Mouse (Mus musculus): ENCODE results near the gene Etnk1. TPM values are rescaled to one million over a fixed set of nuclear protein-coding genes. Genes with fewer than 3 reads are reported as not detected.

The Etnk1 gene
- polyA plus RNA-seq (2015; fragmentation: Nextera tagmentation; extraction: Ambion mirVana) = 13.3 and 13.4 TPM in 2 replicates

DNA sequence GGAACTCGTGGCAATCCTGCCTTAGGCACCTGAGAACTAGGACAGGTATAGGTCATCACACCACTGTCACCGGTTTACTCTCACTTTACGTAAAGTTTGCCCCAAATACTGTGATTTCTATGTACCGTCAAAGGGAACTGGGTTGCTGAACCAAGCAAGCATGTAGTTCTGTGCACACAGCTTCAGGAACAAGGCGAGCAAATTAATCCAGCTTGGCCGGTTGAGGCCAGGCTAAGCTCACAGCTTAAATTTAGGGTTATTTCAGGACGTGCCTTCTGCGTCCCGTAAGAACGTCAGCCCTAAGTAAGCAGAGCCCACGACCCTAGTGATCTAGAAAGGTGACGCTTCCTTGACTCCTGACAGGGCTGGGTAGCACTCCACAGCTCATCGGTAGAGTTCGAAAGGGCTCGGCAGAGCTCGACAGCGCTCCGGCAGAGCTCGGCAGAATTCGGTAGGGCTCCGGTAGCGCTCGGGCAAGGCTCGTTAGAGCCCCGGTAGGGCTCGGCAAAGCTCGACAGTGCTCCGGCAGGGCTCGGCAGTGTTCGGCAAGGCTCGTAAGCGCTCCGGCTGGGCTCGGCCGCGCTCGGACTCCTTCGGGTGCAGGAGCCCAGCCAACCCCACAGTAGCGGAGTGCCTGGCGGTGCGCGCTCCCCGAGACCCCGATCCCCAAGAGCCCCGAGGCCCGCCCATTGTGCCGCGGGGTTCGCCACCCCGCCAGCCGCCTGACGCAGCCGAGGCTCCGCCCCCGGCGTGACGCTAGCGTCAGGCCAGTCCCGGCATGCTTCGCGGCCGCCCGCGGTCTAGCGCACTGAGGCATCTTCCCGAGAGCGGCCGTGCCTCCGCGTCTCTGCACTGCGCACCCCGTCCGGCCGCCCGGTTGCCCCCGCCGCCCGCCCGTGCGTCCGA lies at the start of gene Etnk1:
Gene Etnk1, plus strand, starts transcription at position 770 of the 906 bp plus-strand sequence.
- H3K27ac ChIP-seq (ENCODE audit: low read length) = peak within 1 kb of the TSS; percentile 92
- under 1% methylated on average over 79 of the region's 81 CpGs for WGBS
- peak within 1 kb of the TSS; percentile 96 for H3K9ac ChIP-seq (ENCODE audit: low read length)
- no peaks in the 10 kb centered on the region for H3K9me3 ChIP-seq (replicated peaks; ENCODE audit: control insufficient read depth, low read length)
- peak within 1 kb of the TSS; percentile 92 for H3K4me3 ChIP-seq (ENCODE audit: low read length)
- H3K4me1 ChIP-seq (ENCODE audit: control insufficient read depth, insufficient read depth, low read length) = peaks cover 22% of the 10 kb centered on the region
- peak within 1 kb of the TSS; percentile 93 for H3K4me2 ChIP-seq (ENCODE audit: low read depth, low read length)
- peak; percentile 93 for ATAC-seq (replicated peaks; ENCODE audit: extremely low read depth, insufficient read depth, low FRiP score)
- H3K36me3 ChIP-seq (ENCODE audit: control insufficient read depth, insufficient read depth) = no peaks in the 10 kb centered on the region
- H3K27me3 ChIP-seq (ENCODE audit: control insufficient read depth, insufficient read depth, low read length) = no peaks in the 10 kb centered on the region

DNA sequence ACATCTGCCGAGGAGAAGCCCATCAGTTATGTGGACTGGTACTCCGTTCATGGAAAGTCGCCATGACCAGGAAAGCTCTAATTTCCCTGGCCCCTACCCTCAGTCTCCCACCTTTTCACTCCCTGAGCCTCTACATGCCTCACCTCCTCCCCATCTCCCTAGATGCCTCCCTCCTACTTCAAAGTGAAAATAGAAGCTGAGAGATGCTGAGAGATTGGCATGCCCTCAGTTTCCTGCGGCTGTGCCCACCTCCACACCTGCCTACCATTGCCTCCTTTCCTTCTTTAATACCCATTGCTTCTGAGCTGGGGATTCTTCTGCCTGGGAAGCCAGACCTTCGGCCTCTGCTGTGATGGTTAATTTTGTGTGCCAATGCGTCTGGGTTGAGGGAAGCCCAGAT lies 47.7 kb upstream of the Etnk1 start:
- Histone ChIP-seq H3K27ac (ENCODE audit: low read length) (no peak overlapping the region), H3K4me3 (ENCODE audit: low read length) (no peak overlapping the region), H3K4me2 (ENCODE audit: low read depth, low read length) (no peak overlapping the region), H3K9me3 (replicated peaks; ENCODE audit: control insufficient read depth, low read length) (no peaks in the 10 kb centered on the region), H3K4me1 (ENCODE audit: control insufficient read depth, insufficient read depth, low read length) (peaks cover 5% of the 10 kb centered on the region), H3K9ac (ENCODE audit: low read length) (no peak overlapping the region), H3K36me3 (ENCODE audit: control insufficient read depth, insufficient read depth) (no peaks in the 10 kb centered on the region), H3K27me3 (ENCODE audit: control insufficient read depth, insufficient read depth, low read length) (no peaks in the 10 kb centered on the region)
- 87% methylated on average over 6 of the region's 6 CpGs for WGBS
- no peak for ATAC-seq (replicated peaks; ENCODE audit: extremely low read depth, insufficient read depth, low FRiP score)

DNA sequence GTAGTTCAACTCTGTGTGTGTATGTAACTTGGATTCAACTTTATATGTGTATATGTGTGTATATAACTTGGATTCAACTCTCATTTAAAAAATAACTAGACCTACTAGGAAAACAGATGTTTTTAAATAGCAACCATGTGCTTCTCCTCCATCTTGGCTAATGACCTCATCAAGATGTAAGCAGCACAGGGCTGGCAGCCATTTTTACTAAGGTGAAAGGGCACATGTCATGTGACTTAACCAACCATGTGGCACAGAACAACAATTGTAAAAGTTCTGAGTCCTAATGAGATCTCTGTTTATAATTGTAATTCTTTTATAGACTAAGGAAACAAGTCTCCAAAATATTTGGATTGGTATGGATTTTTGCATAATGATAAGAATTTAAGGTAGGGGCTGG lies 41.3 kb upstream of the Etnk1 start:
- Histone ChIP-seq H3K9me3 (replicated peaks; ENCODE audit: control insufficient read depth, low read length) (peaks cover 8% of the 10 kb centered on the region), H3K9ac (ENCODE audit: low read length) (no peak overlapping the region), H3K27me3 (ENCODE audit: control insufficient read depth, insufficient read depth, low read length) (no peaks in the 10 kb centered on the region), H3K4me2 (ENCODE audit: low read depth, low read length) (no peak overlapping the region), H3K4me1 (ENCODE audit: control insufficient read depth, insufficient read depth, low read length) (no peaks in the 10 kb centered on the region), H3K36me3 (ENCODE audit: control insufficient read depth, insufficient read depth) (no peaks in the 10 kb centered on the region), H3K4me3 (ENCODE audit: low read length) (no peak overlapping the region), H3K27ac (ENCODE audit: low read length) (no peak overlapping the region)
- ATAC-seq (replicated peaks; ENCODE audit: extremely low read depth, insufficient read depth, low FRiP score) = no peak

DNA sequence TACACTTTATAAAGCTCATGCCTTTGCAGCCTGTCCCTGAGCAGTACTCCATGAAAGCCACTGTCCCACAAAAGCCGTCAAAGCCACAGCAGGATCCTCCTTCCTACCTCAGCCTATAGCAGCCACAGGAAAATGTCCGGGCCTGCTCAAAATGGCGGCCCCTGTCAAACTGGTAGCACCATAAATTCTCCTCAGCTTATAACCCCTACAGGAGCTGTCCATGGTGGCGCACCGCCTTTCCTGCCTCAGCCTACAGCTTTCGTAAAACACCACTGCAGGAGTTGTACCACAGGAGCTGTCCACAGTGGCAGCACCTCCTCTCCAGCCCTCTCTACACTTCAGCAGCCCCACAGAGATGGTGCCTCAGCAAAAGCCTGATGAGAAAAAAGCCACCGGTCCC lies 37.6 kb upstream of the Etnk1 start:
- no peak overlapping the region for H3K4me3 ChIP-seq (ENCODE audit: low read length)
- WGBS = 88% methylated on average over 7 of the region's 7 CpGs
- H3K4me2 ChIP-seq (ENCODE audit: low read depth, low read length) = no peak overlapping the region
- no peak overlapping the region for H3K27ac ChIP-seq (ENCODE audit: low read length)
- H3K4me1 ChIP-seq (ENCODE audit: control insufficient read depth, insufficient read depth, low read length) = no peaks in the 10 kb centered on the region
- H3K36me3 ChIP-seq (ENCODE audit: control insufficient read depth, insufficient read depth) = no peaks in the 10 kb centered on the region
- peaks cover 10% of the 10 kb centered on the region for H3K9me3 ChIP-seq (replicated peaks; ENCODE audit: control insufficient read depth, low read length)
- ATAC-seq (replicated peaks; ENCODE audit: extremely low read depth, insufficient read depth, low FRiP score) = no peak
- no peaks in the 10 kb centered on the region for H3K27me3 ChIP-seq (ENCODE audit: control insufficient read depth, insufficient read depth, low read length)
- H3K9ac ChIP-seq (ENCODE audit: low read length) = no peak overlapping the region

DNA sequence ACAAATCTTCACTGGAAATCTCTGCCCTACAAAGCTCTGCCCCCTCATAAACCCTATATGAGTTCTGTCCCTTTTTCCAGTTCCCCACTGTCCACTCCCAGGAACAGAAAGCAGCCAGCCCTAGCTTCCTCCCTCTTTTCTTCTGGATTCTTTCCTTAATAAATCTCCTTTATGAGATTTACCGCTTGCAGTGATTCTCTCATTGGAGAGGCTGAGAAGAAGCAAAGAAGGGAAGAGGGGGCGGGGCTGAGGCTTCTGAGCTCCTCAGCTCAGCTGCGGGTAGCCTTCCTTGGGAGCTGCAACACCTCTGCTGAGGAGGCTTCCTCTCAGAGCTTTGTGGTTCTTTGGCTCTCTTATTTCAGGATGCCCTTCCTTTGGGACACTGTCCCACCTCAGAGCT lies 37.1 kb upstream of the Etnk1 start:
- H3K27ac ChIP-seq (ENCODE audit: low read length) = no peak overlapping the region
- no peaks in the 10 kb centered on the region for H3K36me3 ChIP-seq (ENCODE audit: control insufficient read depth, insufficient read depth)
- peaks cover 10% of the 10 kb centered on the region for H3K9me3 ChIP-seq (replicated peaks; ENCODE audit: control insufficient read depth, low read length)
- H3K4me1 ChIP-seq (ENCODE audit: control insufficient read depth, insufficient read depth, low read length) = no peaks in the 10 kb centered on the region
- no peak overlapping the region for H3K4me2 ChIP-seq (ENCODE audit: low read depth, low read length)
- no peak overlapping the region for H3K4me3 ChIP-seq (ENCODE audit: low read length)
- no peak overlapping the region for H3K9ac ChIP-seq (ENCODE audit: low read length)
- WGBS = 82% methylated on average over 3 of the region's 3 CpGs
- no peak for ATAC-seq (replicated peaks; ENCODE audit: extremely low read depth, insufficient read depth, low FRiP score)
- H3K27me3 ChIP-seq (ENCODE audit: control insufficient read depth, insufficient read depth, low read length) = no peaks in the 10 kb centered on the region

DNA sequence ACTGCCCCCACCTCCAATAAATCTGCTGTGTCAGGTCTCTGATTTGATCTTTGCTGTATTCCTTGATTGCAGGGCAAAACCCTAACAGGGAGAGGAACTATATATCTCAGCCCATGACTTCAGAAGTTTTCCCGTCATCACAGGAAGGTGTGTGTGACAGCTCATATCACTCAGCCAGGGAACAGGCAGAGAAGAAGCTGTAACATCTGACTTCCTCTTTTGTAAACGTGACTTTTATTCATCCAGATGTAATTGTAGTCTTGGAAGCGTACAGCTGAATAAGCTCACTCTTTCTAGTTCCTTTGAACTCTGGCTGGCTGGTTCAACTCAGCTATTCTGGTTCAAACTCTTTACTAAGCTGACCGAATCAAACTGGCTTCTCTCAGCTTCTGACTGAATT lies 36.6 kb upstream of the Etnk1 start:
- no peak overlapping the region for H3K27ac ChIP-seq (ENCODE audit: low read length)
- H3K36me3 ChIP-seq (ENCODE audit: control insufficient read depth, insufficient read depth) = no peaks in the 10 kb centered on the region
- peaks cover 10% of the 10 kb centered on the region for H3K9me3 ChIP-seq (replicated peaks; ENCODE audit: control insufficient read depth, low read length)
- no peaks in the 10 kb centered on the region for H3K27me3 ChIP-seq (ENCODE audit: control insufficient read depth, insufficient read depth, low read length)
- H3K4me3 ChIP-seq (ENCODE audit: low read length) = no peak overlapping the region
- ATAC-seq (replicated peaks; ENCODE audit: extremely low read depth, insufficient read depth, low FRiP score) = no peak
- no peaks in the 10 kb centered on the region for H3K4me1 ChIP-seq (ENCODE audit: control insufficient read depth, insufficient read depth, low read length)
- no peak overlapping the region for H3K4me2 ChIP-seq (ENCODE audit: low read depth, low read length)
- no peak overlapping the region for H3K9ac ChIP-seq (ENCODE audit: low read length)
- 64% methylated on average over 4 of the region's 4 CpGs for WGBS

DNA sequence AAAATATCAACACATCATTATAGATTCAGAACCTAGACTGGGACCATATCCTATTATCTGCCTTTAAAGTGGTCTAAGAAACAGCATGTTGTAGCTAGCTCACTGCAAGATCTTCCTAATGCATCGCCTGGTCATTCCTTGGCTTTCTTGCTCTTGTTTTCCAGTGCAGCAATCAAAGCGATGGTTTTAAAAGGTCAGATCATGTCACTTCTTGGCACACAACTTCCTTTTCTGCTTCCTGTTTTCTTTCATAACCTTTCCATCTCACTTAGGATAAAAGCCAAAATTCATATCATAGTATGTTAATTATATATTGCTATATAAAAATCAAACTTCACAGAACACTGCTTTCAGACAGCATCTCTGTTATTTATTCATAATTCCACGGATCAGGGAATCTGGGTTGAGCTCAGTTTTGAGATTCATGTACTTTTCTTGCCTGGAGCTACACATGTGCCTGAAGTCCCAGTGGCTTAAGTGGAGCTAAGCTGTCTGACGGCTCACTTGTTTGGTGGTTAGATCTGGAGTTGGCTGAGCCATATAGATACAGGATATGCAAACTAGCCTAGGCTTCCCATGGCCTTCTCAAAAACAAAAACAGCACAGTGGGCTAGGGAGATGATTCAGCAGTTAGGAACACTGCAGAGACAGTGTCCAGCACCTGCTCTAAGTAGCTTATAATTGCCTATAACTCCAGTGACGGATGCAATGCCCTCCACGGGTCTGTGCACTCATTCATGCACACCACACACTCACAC lies 34.9 kb upstream of the Etnk1 start:
- Histone ChIP-seq H3K9ac (ENCODE audit: low read length) (no peak overlapping the region), H3K4me2 (ENCODE audit: low read depth, low read length) (no peak overlapping the region), H3K4me1 (ENCODE audit: control insufficient read depth, insufficient read depth, low read length) (no peaks in the 10 kb centered on the region), H3K9me3 (replicated peaks; ENCODE audit: control insufficient read depth, low read length) (peaks cover 10% of the 10 kb centered on the region), H3K4me3 (ENCODE audit: low read length) (no peak overlapping the region), H3K36me3 (ENCODE audit: control insufficient read depth, insufficient read depth) (no peaks in the 10 kb centered on the region), H3K27ac (ENCODE audit: low read length) (no peak overlapping the region), H3K27me3 (ENCODE audit: control insufficient read depth, insufficient read depth, low read length) (no peaks in the 10 kb centered on the region)
- no peak for ATAC-seq (replicated peaks; ENCODE audit: extremely low read depth, insufficient read depth, low FRiP score)
- 68% methylated on average over 6 of the region's 6 CpGs for WGBS

DNA sequence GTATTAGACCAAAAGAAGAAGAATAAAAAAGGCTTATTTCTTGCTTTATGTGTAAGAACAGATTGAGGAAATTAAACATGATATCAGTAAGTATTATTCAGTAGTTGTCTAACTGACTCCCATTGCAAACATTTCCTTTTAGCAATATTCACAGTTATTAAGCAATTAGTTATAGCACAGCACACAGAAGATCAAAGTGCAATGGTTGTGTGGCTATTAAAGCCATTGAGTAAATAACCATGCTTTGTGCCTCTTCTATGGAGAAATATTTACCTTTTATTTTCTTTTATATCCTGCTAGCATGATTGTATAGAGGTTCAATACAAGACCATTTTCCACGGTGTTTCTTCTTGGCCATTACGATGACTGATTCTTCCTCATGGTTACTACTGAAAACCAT lies 33.9 kb upstream of the Etnk1 start:
- ATAC-seq (replicated peaks; ENCODE audit: extremely low read depth, insufficient read depth, low FRiP score) = no peak
- Histone ChIP-seq H3K27me3 (ENCODE audit: control insufficient read depth, insufficient read depth, low read length) (no peaks in the 10 kb centered on the region), H3K4me1 (ENCODE audit: control insufficient read depth, insufficient read depth, low read length) (no peaks in the 10 kb centered on the region), H3K27ac (ENCODE audit: low read length) (no peak overlapping the region), H3K36me3 (ENCODE audit: control insufficient read depth, insufficient read depth) (no peaks in the 10 kb centered on the region), H3K4me3 (ENCODE audit: low read length) (no peak overlapping the region), H3K4me2 (ENCODE audit: low read depth, low read length) (no peak overlapping the region), H3K9me3 (replicated peaks; ENCODE audit: control insufficient read depth, low read length) (peaks cover 10% of the 10 kb centered on the region), H3K9ac (ENCODE audit: low read length) (no peak overlapping the region)
- 91% methylated on average over 2 of the region's 2 CpGs for WGBS

DNA sequence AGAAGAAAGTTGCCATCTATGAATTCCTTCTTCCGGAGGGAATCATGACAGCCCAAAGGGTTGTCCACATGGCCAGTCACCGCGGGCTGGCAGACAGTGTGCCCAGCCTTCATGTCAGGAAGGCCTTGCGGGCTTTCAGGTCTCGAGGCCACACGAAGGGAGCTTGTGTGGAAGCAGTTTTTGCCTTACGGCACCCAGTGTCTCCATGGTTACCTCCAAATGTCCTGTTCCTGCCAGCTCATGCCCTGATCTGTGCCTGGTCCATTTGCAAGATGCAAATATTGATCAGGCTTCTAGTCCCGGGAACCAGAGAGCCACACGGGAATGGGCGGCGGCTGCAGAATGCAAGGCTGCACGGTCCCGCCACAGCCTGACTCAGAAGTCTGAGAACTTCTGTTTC lies 31.9 kb upstream of the Etnk1 start:
- Histone ChIP-seq H3K9ac (ENCODE audit: low read length) (no peak overlapping the region), H3K9me3 (replicated peaks; ENCODE audit: control insufficient read depth, low read length) (peaks cover 7% of the 10 kb centered on the region), H3K27me3 (ENCODE audit: control insufficient read depth, insufficient read depth, low read length) (no peaks in the 10 kb centered on the region), H3K36me3 (ENCODE audit: control insufficient read depth, insufficient read depth) (no peaks in the 10 kb centered on the region), H3K4me3 (ENCODE audit: low read length) (no peak overlapping the region), H3K4me1 (ENCODE audit: control insufficient read depth, insufficient read depth, low read length) (no peaks in the 10 kb centered on the region), H3K27ac (ENCODE audit: low read length) (no peak overlapping the region), H3K4me2 (ENCODE audit: low read depth, low read length) (no peak overlapping the region)
- 84% methylated on average over 13 of the region's 13 CpGs for WGBS
- no peak for ATAC-seq (replicated peaks; ENCODE audit: extremely low read depth, insufficient read depth, low FRiP score)
